Mouse (Mus musculus) limb, embryonic 11.5 days (tissue): ENCODE data around the gene Gmcl1. TPM values are rescaled to one million over a fixed set of nuclear protein-coding genes. Genes with fewer than 3 reads are reported as not detected.
A peak's percentile ranks its signal among the peaks of the same experiment; 100 is the strongest.

Source experiments
- ATAC-seq: fragments of 200-750 bp; cut with Nextera tagmentation; 2 replicates; pipeline ENCODE4 v1.8.0; 2017; ENCODE audit warnings: low read depth; ENCODE audit not compliant: insufficient number of reproducible peaks, low FRiP score, low TSS enrichment
- DNase-seq: peaks from one replicate; pipeline ENCODE4 v3.0.0-alpha.2; 2015; ENCODE audit warnings: low spot score
- H3K27ac ChIP-seq: fragments of 300-500 bp; sonication (generic); replicated peaks from 2 replicates; pipeline ENCODE4 v1.5.1; 2014; ENCODE audit warnings: low read depth, mild to moderate bottlenecking, low read length
- H3K27me3 ChIP-seq: fragments of 300-500 bp; sonication (generic); 2 replicates; pipeline ENCODE4 v1.6.1; 2014; ENCODE audit warnings: mild to moderate bottlenecking, low read length, mixed read lengths; ENCODE audit not compliant: control insufficient read depth, insufficient read depth
- H3K36me3 ChIP-seq: fragments of 300-500 bp; sonication (generic); 2 replicates; pipeline ENCODE4 v1.6.1; 2014; ENCODE audit warnings: mild to moderate bottlenecking, low read length, moderate library complexity, mixed read lengths; ENCODE audit not compliant: control insufficient read depth, insufficient read depth
- H3K4me1 ChIP-seq: fragments of 300-500 bp; sonication (generic); 2 replicates; pipeline ENCODE4 v1.6.1; 2014; ENCODE audit warnings: low read length, mixed read lengths; ENCODE audit not compliant: control insufficient read depth, insufficient read depth
- H3K4me2 ChIP-seq: fragments of 300-500 bp; sonication (generic); 2 replicates; pipeline ENCODE4 v1.6.1; 2014; ENCODE audit warnings: low read depth, mild to moderate bottlenecking, moderate library complexity; ENCODE audit not compliant: severe bottlenecking
- H3K4me3 ChIP-seq: fragments of 300-500 bp; sonication (generic); 2 replicates; pipeline ENCODE4 v1.5.1; 2014; ENCODE audit warnings: low read depth, low read length
- H3K9ac ChIP-seq: fragments of 300-500 bp; sonication (generic); 2 replicates; pipeline ENCODE4 v1.6.1; 2014; ENCODE audit warnings: mild to moderate bottlenecking, low read length
- H3K9me3 ChIP-seq: fragments of 300-500 bp; sonication (generic); 2 replicates; pipeline ENCODE4 v1.6.1; 2016; ENCODE audit warnings: low read length; ENCODE audit not compliant: control insufficient read depth
- WGBS: fragments of 180-500 bp; shearing (Covaris S2); extraction: QIAGEN DNeasy Blood & Tissue Kit; methylation state at CpG from one replicate; pipeline ENCODE4 v1.1.7; 2014; 5-methylcytosine and 5-hydroxymethylcytosine counted together
- polyA plus RNA-seq: library from polyadenylated mRNA; unstranded; fragments of >200 nt; fragmentation: Nextera tagmentation; extraction: Ambion mirVana; gene quantifications from 2 replicates; pipeline ENCODE4 v1.2.1, GENCODE M21; 2014

The Gmcl1 gene
- polyA plus RNA-seq, 1 experiment from 2014 or later: 43.0 TPM

DNA sequence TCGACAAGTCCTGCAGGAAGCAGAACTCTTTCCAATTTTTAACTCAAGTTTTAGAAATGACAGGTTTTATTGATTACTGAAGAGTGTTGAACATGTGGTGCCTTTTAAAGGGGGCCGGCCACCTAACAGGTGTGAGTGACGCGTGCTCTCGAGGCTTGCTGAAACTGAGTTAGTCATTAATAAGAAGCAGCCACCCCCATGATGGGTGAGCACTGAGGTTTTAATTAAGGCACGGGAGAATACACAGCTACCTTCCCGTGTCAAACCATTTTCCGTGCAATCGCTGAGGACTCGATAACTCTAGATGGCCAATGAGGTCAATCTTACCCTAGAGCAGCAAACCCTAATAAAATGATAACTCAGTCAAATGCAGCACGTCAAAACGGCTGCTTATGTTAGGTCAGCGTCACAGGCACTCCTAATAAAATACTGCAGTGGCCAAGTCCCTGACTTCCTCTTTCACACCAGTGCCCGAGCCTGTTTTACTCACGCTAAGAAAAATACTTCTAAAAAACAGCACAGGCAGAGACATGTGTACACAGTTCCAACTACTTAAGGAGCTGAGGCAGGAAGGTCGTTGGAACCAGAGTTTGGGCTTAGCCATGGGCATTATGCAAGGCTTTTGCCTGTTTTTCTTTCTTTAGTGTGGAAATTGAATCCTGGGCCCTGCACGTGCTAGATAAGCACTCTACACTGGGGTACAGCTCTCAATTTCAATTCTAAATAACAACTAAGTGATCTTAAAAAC is 67.4 kb downstream of the Gmcl1 start:
- H3K9ac ChIP-seq: no peak overlapping the region
- 42% methylated on average over 17 of the region's 17 CpGs for WGBS
- DNase-seq (no peak), ATAC-seq (no peak)
- H3K4me1 ChIP-seq: 0 out of 2 replicates have a peak, but pooled peaks cover 2% of the 10 kb centered on the region
- no peak overlapping the region for H3K27ac ChIP-seq
- no peaks in the 10 kb centered on the region for H3K9me3 ChIP-seq
- no peak overlapping the region for H3K4me3 ChIP-seq
- H3K4me2 ChIP-seq: no peak overlapping the region
- H3K36me3 ChIP-seq: 0 out of 2 replicates have a peak, but pooled peaks cover 2% of the 10 kb centered on the region
- H3K27me3 ChIP-seq: no peaks in the 10 kb centered on the region

DNA sequence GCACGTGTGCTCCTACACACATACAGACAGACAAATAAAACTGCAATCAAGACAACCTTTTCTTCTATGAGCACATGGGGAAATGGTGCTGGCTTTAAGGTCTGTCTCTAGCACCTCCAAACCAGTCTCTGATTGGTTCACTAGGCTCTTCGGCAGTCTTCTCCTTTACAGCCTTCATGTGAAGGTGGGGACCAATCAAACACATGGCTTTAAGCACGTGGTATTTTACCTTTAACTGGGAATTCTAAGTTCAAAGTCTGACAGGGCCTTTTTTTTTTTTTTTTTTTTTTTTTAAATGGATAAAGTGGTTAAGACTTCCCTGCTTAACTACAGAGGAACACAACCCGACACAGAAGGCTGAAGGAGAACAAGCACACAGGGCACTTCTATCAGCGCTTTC is 68.1 kb downstream of the Gmcl1 start:
- no peak for ATAC-seq
- Histone ChIP-seq H3K4me2 (no peak overlapping the region), H3K9ac (no peak overlapping the region), H3K4me1 (0 out of 2 replicates have a peak, but pooled peaks cover 2% of the 10 kb centered on the region), H3K36me3 (0 out of 2 replicates have a peak, but pooled peaks cover 2% of the 10 kb centered on the region), H3K27ac (no peak overlapping the region), H3K4me3 (no peak overlapping the region), H3K27me3 (no peaks in the 10 kb centered on the region), H3K9me3 (no peaks in the 10 kb centered on the region)
- WGBS: 70% methylated on average over 5 of the region's 5 CpGs
- no peak for DNase-seq

DNA sequence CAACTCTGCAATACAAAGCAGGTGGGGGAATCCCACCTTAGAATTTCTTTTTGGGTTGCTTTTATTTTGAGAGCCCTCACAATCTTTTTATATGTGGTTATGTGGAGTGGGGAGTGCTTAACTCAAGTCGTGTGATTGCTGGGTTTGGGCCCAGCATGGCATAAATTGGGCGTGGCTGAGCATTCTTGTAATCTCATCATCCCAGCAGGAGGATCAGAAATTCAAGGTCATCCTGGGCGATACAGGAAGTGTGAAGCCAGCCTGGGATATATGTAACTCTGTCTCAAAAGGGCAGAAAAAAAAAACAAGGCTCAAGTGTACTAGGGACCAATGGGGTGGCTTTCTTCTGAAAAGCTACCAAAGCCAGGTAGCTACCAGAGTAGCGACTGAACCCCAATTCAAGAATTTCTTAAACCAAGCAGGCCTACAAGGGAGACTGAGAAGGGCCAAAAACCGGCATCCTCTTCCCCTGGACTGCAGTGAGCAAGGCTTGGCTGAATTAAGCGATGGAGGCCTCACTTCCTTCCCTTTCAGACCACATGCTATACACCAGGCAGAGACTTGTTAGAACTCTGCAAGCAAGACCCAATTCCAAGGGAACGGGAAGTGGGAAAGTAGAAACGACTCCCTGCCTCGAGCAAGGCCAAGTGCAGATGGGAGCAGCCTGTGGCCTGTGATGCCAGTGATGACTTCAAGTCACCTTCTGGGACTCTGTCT is 72.9 kb downstream of the Gmcl1 start:
- ATAC-seq (no peak), DNase-seq (no peak)
- 74% methylated on average over 9 of the region's 9 CpGs for WGBS
- Histone ChIP-seq H3K36me3 (peaks cover 2% of the 10 kb centered on the region; the same call in 1 of the 2 replicates), H3K4me3 (no peak overlapping the region), H3K27ac (no peak overlapping the region), H3K27me3 (no peaks in the 10 kb centered on the region), H3K4me1 (0 out of 2 replicates have a peak, but pooled peaks cover 3% of the 10 kb centered on the region), H3K9ac (no peak overlapping the region), H3K4me2 (peak overlapping the region; percentile 1; the same call in 1 of the 2 replicates), H3K9me3 (no peaks in the 10 kb centered on the region)

DNA sequence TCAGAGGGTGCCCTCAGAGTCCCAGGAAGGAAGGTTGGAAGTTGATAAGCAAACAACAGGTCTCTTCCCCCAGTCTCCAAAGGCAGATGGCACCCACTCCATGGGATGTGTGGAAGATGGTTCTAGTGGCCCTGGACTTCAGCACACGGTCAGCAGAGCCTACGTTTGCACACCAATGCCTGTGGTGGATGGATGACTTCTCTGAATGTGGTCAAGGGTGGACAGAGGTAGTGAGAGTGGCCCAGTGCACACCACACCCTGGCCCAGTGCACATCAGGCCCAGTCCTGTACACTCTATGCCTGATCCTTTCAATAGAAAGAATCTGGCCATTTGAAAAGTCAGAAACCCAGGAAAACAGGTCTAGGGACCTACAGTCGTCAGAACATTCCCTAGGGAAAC is 74.7 kb downstream of the Gmcl1 start:
- 93% methylated on average over 3 of the region's 3 CpGs for WGBS
- H3K4me1 ChIP-seq: 0 out of 2 replicates have a peak, but pooled peaks cover 5% of the 10 kb centered on the region

DNA sequence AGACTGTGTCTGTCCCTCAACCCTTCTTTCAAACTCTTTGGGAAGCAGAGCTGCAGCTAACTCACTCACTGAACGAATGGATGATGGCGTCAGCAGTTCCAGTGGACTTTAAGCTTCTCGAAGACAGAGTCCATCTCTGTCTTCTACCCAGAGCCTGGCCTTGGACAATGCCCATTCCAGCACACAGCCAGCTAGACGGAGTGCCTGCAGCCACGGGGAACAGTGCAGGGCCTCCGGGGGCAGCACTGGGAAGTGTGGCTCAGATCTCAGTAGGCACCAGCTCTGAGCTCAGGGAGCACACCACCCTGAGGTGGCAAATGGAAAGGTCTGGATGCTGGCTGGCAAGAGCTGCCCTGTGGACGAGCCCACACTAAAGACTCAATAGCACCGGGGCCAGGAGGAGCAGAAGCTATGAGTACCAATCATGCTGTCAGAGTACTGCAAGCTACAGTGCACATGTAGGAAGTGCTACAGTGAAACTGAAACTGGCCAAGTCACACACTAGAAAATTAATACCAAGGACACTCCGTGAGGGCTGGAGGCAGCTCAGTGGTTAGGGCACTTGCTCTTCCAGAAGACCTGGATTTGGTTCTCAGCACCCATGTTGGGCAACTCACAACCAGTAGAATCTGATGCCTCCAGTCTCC is 78.8 kb downstream of the Gmcl1 start:
- Histone ChIP-seq H3K27ac (no peak overlapping the region), H3K27me3 (no peaks in the 10 kb centered on the region), H3K4me2 (no peak overlapping the region), H3K9me3 (no peaks in the 10 kb centered on the region), H3K36me3 (peaks cover 2% of the 10 kb centered on the region; the same call in 1 of the 2 replicates), H3K4me3 (no peak overlapping the region), H3K9ac (no peak overlapping the region), H3K4me1 (0 out of 2 replicates have a peak, but pooled peaks cover 5% of the 10 kb centered on the region)
- no peak for DNase-seq
- 81% methylated on average over 9 of the region's 9 CpGs for WGBS
- no peak for ATAC-seq

More for the DNA sequence above, 74.7 kb downstream of the Gmcl1 start:
- H3K9me3 ChIP-seq: no peaks in the 10 kb centered on the region
- H3K27me3 ChIP-seq: no peaks in the 10 kb centered on the region
- H3K9ac ChIP-seq: no peak overlapping the region
- no peak overlapping the region for H3K27ac ChIP-seq
- H3K4me3 ChIP-seq: no peak overlapping the region
- no peak for DNase-seq
- ATAC-seq: no peak
- no peak overlapping the region for H3K4me2 ChIP-seq
- peaks cover 2% of the 10 kb centered on the region; the same call in 1 of the 2 replicates for H3K36me3 ChIP-seq

DNA sequence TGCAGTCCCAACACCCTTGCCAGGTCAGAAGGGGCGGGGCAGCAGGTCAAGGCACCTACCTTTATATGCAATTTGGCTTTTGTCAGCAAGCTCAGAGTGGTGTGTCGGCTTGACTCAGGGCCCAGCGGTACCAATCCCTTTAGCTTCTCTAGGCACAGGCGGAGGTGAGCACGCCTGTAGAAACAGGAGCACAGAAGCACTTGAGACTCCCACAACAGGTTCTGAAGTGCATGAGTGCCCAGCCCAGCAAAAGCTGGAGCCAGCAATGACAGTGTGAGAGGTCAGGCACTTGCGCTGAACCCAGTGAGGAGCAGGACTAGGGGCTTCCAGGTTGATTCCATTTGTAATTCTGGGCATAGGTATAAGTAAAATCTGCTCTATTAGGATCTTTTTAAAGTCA is 80.2 kb downstream of the Gmcl1 start:
- Histone ChIP-seq H3K27ac (no peak overlapping the region), H3K27me3 (no peaks in the 10 kb centered on the region), H3K9ac (no peak overlapping the region), H3K9me3 (no peaks in the 10 kb centered on the region), H3K4me2 (no peak overlapping the region), H3K36me3 (peaks cover 2% of the 10 kb centered on the region; the same call in 1 of the 2 replicates), H3K4me1 (0 out of 2 replicates have a peak, but pooled peaks cover 5% of the 10 kb centered on the region), H3K4me3 (no peak overlapping the region)
- DNase-seq (no peak), ATAC-seq (no peak)
- WGBS: 87% methylated on average over 6 of the region's 6 CpGs

DNA sequence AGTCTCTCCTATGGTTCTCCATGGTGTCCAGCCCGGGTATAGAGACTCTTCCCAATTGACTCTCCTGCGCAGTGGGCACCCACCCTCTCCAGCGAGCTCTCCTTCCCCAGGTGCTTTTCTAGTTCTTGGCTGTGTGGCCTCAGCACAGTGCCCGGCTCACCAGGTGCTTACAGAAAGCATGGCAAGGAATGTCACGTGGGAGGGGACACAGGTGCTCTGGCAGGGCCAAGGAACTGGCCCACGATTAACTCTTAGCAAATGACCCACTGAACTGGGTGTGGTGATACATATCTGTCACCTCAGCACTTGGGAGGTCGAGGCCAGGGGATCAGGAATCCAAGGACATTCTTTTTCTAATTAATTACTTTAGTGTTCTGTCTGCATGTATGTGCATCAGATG is 87.0 kb downstream of the Gmcl1 start:
- H3K27ac ChIP-seq: no peak overlapping the region
- no peaks in the 10 kb centered on the region for H3K9me3 ChIP-seq
- H3K27me3 ChIP-seq: no peaks in the 10 kb centered on the region
- 80% methylated on average over 7 of the region's 7 CpGs for whole genome bisulfite sequencing
- 0 out of 2 replicates have a peak, but pooled peaks cover 2% of the 10 kb centered on the region for H3K36me3 ChIP-seq
- no peak overlapping the region for H3K4me3 ChIP-seq
- no peaks in the 10 kb centered on the region for H3K4me1 ChIP-seq
- DNase-seq: no peak
- ATAC-seq: no peak
- no peak overlapping the region for H3K9ac ChIP-seq
- H3K4me2 ChIP-seq: no peak overlapping the region

DNA sequence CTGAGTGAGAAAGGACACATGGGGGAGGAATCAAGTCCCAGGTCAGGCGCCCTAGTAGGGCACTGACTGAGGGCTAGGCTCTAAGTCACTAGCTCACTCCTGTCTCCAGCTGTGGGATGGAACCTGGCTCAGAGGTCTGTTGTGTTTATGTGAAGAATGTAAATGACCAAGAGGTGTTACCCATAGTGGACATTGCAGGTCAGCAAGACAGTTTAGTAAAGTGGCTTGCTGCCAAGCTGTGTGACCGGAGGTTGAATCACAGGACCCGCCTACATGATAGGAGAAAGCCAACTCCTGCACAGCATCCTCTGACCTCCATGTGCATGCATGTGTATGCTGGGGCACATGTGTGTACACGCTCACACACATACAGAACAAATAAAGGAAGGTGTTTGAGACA is 87.6 kb downstream of the Gmcl1 start:
- Histone ChIP-seq H3K9me3 (no peaks in the 10 kb centered on the region), H3K9ac (no peak overlapping the region), H3K4me2 (no peak overlapping the region), H3K4me1 (no peaks in the 10 kb centered on the region), H3K27ac (no peak overlapping the region), H3K36me3 (0 out of 2 replicates have a peak, but pooled peaks cover 2% of the 10 kb centered on the region), H3K27me3 (no peaks in the 10 kb centered on the region), H3K4me3 (no peak overlapping the region)
- no peak for ATAC-seq
- no peak for DNase-seq
- WGBS: 79% methylated on average over 4 of the region's 4 CpGs
